Mouse (Mus musculus) frontal cortex, adult (tissue): Measurements from ENCODE around the gene Acot7.

Experiments used
- ATAC-seq: cut with Nextera tagmentation; 2 replicates; pipeline ENCODE4 v1.9.2; 2017; ENCODE audit warnings: mild to moderate bottlenecking, moderate library complexity, mixed read lengths; ENCODE audit not compliant: low TSS enrichment

Acot7 gene

DNA sequence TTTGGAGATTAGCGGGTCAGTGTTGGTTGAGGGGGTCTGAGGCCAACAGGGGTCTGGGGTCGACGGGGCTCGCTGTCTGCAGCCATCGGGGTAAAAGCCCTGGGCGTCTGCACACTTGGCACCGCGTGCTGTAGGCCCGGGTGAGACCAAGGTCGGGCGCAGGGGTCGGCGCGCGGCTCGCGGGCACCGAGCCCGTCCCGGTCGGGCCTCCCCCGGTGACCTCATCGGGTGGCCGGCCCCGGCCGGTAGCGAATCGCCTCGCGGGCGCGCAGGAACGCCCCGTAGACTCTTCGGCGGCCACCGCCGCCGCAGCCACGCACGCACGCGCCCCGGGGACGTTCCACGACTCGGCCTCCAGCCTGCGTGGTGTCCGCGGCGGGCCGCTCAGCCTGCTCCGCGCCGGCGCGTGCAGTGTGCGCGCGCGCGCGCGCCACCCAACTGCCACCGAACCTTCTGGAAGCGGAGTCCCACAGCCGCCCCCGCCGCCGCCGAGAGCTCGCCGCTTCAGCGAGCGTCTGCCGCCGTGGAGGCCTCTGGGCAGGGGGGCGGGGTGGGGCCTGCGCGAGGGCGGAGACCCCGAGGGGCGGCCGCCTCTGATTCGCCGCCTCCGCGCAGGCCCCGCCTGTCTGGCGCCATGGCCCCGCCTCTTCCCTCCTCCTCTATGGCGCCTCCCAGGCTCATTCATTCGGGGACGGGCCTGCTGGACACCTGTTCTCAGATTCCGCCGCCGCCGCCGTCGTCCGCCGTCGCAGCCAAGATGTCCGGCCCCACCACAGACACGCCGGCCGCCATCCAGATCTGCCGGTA, at the start of gene Acot7:
Gene Acot7 (plus strand): TSS at position 598 of the 807 bp plus-strand sequence.
- peak; percentile 80 for ATAC-seq

DNA sequence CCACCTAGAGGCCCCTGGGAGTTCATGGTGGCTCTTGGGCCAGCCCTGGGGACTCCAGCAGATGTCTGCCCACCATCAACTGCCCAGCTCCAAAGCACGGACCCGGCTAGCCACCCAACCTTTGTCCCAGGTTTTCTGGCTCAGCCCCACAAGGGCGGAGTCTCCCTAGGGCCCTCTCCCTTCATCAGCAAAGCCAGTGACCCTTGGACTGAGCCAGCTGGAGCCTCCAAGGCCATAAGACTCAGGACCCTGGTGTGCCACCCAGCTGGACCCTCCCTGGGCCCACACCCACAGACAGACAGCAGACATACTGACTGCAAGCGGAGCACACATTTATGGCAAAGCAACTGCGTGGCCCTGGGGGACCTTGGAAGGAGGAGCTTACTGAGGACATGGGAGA, 49.1 kb upstream of the Acot7 start:
- no peak for ATAC-seq

DNA sequence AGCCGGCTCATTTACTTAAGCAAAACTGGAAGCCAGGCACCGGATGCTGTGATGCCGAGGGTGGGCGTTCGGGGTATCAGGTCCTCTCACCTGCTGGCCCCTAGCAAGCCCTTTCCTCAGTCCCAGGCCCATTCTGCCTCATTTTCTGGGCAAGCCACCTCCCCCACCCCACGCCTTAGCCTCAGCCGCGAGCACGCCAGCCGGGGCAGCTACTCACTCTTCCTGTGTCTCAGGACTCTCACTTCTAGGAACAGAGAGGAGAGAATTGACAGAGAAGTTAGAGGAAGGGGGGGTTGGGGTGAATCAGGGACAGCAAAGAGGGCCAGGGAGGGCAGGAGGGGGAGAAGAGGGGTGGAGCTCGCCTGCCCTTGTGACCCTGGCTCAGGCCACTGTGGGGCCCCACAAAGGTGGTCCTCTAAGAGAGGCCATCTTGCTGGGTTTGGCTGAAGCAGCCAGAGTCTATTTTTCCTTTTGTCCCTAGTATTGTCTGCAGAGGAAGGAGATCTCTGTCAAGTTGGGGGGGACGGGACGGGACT, 48.5 kb upstream of the Acot7 start:
- no peak for ATAC-seq

DNA sequence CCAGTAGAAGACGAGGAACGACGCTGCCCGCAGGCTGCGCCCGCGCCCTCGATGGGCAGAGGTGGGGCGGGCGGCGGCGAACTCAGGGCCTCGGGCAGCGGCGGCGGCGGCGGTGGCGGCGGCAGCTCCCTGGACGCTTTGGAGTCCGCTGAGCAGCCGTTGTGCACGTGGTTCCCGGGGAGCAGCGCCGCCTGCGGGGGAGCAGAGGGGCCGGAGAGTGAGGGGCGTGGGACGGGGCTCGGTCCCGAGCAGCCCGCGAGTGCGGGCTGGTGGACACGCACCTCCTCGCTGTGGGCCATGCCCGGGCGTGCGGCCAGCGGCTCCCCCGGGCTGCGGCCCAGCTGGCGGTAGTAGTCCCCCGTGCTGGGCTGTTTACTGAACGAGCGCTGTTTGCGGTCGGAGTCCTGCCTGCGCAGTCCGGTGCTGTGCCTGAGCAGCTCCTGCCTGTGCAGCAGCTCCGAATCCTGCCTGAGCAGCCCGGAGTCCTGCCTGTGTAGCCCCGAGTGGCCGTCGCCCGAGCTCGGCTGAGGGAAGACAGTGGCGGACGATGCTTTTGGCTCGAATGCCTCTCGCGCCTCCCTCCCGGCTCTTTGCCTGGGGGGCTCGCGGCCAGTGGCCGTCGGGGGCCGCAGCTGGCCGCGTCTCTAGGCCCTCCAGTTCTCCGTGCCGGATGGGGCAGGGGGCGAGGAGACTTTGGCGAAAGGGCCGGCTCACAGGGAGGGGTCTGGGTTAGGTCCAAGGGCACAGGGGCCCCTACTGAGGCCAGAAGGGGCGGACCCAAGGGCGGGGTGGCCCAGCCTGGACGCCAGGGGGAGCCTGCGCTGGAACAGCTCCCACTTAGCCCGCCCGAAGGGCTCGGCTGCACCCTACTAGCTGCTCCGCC, 46.9 kb upstream of the Acot7 start:
- peak; percentile 35; the same call in 1 of the 2 replicates for ATAC-seq

DNA sequence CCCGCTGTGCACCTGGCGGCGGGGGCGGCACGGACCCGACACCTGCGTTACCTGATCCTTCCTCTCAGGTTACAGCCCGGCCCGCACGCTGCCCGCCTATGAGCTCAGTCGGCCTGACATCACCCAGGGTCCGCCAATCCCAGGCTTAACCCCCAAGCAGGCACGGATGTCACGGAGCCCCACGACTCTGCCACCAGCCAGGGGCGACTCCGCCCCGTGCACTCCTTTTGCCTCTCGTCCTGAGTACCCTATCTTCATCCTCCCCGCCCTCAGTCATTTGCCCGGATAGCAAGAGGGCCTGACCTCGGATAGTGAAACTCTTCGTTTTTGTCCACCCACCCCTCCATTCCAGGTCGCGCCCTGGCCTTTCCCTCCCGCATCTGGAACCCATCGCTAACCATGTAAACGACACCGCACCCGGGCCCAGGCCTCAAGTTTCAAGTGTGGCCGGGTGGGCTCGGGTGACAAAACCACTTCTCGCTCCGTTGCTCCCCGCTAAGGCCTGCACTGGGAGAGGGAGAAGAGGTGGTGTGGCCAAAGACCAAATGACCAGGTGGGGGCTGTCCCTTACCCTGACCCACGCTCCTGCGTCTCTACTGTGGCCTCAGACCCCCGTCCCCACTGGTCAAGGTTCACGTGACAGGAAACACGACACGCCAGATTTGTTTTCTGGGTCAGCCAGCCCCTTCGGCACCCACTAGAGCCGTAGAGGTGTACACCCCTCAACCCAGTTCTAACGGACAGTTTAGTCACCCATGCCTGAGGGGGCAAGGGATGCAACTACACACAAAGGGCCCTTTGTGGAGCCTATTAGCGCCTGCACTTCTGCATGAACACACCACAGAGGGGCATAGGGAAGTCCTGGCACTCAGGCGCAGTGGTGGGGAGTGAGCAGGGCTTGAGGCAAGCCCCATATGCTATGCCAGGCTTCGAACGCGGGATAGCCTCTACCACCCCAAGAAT, 45.8 kb upstream of the Acot7 start:
- no peak for ATAC-seq

DNA sequence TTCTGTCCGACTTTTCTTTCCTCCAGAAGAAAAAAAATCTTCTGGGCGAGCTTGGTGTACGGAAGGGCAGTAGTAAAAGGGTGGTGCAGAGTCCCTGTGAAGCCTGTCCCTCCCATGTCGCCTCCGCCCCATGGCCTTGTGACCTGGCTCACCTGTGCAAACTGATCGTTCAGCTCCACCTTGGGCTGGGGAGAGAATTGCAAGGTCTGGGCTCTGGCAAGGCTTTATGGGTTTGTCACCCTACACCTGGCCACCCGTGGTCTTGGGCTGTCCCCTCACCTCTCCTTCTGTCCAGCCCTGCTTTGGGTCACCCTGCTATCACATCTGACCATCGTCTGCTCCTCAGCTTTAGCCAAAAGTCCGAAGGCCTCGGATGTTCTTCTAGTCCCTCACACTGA, 45.2 kb upstream of the Acot7 start:
- no peak for ATAC-seq

DNA sequence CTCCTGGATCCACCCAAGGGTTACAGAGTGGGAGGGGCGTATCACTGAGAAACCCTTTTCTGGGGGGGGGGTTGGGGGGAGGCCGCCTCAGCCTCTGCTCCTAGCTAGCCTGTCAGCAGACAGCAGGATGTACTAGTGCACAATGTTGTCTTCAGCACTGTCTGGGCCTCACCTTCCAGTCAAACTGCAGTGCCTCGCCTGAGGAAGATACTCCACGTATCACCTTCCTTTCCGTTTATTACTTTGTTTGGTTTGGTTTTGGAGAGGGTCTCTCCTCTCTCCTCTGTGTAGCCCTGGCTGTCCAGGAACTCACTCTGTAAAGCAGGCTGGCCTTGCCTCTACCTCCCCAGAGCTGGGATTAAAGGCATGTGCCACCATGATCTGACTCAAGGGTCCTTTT, 44.7 kb upstream of the Acot7 start:
- ATAC-seq, result no peak

DNA sequence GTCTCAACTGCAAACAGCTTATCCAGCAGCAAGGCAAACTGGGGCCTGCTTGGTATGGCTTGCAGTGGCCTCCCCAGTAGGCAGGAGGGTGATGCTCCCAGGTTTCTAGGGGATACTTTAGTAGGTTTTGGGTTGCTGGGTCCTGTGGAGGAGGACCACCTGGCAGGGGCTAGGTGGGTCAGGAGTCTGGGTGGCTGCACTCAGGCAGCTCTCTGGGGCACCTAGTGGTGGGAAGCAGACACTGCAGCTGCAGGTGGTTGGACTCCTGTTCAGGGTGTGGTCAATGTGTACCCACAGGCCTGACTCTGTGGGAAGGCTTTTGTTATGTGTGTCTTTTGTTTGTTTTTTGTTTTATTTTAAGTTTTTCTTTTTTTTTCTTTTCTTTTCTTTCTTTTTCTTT, 43.4 kb upstream of the Acot7 start:
- ATAC-seq, result no peak

DNA sequence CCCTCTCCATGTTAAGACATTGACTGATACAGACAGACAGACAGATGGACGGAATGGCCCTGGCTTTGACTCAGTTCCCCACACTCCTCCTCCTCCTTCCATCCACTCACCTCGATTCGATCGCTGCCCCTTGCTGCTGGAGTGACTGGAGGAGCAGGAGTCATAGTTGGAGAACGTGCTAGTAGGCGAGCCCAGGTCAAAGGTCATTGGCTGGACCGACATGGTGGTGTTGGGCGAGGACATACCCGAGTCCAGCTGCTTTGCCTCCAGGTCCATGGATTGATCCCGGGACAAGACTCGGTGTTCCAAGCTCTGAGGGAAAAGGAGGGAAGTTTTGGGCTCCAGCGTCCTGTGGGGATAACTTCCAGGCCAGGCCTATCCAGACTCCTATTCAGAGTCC, 42.6 kb upstream of the Acot7 start:
- no peak for ATAC-seq

DNA sequence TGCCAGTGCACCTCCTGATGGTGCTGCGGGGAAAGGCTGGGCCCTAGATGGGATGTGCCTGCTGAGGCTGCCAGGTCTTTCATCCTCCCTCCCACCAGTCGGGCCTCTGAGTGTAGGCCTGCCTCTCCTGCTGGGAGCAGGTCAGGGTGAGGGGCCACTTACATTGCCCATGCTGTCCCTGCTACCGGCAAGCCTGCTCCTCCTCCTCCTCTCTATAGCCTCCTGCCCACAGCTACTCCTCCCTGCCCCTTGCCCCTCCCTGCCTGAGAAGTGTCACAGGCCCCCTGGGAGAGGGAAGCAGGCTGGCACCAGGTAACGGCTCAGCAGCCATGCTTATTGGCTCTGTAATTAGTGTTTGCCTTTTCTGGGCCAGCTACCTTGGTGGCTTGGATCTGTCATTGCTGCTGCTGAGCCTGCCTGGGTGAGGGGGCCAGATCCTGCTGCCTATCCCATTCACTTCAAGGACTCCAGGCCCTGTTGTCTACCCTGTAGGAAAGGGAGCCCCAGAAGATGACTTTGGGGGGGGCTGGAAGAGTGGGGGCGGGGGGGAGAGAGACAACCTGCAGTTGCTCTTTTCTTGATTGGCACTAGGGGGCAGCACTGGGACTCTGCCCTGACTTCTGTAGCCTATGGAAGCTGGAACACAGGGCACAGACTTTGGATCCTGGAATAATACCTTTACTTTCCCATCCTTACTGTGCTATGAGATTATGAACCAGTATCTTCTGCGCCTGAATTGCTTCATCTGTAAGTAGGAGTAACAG, 41.6 kb upstream of the Acot7 start:
- ATAC-seq, result no peak

DNA sequence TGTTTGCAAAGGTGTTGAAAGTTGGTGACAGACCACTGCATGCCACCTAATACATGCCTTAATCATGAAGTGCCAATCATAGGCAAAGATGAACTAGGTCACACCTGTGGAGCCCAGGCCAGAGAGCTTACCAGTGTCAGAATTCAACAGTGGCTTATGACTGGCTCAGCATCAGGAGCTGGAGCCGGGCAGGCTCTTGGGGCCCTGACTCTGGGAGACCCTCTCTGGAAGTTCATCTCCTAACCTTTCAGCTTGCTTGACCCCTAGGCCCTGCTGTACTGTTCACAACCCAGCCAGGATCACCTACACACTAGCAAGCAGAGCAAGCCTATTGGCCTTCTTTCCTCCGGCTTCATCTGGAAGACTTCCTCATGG, 41.1 kb upstream of the Acot7 start:
- ATAC-seq, result no peak

DNA sequence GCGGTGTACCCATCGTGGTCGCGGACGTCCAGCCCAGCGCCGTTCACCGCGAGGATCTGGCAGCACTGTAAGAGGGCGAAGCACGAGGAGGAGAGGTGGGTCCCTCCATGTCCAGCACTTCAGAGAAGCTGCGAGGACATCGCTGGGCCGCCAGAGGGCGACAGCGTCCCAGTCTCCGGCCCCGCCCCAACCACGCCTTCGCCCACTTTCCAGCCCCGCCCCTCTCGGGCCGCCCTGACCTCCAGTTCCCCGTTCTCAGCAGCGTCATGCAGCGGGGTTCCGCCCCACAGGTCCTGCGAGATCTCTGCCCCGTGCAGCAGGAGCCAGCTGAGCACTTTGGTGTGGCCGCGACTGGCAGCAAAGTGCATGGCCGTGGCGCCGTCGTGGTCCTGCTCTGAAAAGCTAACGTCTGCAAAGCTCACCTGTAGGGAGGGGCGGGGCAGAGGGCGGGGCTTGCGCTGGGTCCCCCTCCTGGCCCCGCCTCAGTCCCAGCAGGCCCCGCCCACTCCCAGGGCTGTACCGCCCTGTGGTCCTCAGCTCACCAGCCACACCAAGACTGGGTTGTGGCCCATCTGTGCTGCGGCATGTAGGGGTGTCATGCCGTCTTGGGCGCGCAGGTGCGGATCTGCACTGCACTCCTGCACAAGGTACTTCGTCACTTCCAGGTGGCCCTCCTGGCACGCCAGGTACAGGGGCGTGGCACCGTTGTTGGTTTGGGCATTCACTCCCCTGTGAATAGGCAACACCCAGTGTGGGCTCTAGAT, 39.3 kb upstream of the Acot7 start:
- peak; percentile 32 for ATAC-seq

DNA sequence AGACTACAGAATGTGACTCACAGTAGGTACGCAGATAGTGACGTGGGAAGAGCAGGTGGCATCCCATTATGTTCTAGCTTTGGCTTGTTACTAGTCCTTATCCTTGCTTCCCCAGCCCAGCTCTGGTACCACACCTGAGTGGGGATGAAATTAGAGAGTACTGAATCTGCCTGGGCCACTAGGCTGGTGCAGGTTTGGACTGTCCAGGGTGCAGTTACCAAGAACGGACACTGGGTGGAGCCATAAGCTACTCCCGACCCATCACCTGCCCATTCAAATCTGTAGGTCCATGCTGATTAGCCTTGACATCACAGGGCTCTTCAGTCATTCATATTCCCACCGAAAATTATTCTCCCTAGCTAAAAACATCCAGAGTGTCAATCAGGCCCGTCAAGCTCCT, 37.5 kb upstream of the Acot7 start:
- ATAC-seq, result peak; percentile 18; the same call in 1 of the 2 replicates

DNA sequence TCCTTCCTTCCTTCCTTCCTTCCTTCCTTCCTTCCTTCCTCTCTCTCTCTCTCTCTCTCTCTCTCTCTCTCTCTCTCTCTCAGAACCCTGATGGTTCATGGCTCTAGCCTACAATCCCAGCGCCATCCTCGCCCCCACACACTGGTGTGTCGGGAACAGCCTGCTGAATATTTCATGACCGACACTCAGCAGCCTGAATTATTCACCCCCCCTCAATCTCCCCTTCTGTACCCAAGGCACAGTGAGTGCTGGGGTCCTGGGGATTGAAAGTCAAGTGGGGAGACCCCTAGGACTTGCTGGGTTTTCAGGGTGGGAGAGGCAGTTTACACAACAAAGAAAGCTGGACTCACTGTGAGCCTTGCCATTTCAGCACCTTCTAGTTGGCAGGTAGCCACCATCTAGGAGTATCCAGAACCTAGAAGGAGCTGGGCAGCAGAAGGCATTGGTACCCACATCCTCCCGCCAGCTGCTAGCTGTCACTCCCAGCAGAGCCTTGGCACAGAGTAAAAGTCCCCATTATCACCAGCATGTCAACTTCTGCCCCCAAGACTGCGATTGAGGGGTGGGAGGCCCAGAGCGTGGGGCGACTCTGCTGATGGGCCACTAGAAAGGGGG, 36.3 kb upstream of the Acot7 start:
- ATAC-seq, result peak; percentile 78; the same call in 1 of the 2 replicates

DNA sequence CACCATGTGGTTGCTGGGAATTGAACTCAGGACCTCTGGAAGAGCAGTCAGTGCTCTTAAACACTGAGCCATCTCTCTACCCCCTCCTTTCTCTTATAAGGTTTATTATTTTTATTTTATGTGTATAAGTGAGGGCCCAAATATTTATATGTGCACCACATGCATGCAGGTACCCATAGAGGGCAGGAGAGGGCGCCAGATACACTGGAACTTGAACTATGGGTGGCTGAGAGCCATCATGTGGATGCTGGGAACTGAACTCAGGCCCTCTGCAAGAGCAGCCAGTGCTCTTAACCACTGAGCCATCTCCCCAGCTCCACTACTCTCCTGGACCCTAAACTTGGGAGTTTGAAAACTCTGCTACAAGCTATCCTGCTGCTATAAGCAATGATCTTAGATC, 34.3 kb upstream of the Acot7 start:
- ATAC-seq, result no peak

DNA sequence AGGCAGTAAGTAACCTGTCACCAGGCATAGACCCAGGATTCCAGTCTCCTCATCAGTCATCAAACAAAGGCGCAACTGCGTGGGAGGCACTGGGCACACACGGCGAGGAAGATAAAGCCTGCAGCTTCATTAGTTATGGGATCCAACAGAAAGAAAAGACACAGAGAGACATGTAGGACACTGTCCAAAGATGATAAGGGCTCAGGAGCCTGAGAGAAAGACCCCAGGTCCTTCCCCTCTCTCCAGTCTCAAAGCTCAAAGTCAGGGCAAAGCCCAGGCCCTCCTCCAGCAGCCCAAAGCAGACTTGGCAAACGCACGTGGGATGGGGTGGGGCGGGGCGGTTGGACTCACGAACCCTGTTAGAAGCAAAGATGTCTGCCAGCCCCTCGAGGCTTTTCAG, 32.5 kb upstream of the Acot7 start:
- no peak for ATAC-seq

DNA sequence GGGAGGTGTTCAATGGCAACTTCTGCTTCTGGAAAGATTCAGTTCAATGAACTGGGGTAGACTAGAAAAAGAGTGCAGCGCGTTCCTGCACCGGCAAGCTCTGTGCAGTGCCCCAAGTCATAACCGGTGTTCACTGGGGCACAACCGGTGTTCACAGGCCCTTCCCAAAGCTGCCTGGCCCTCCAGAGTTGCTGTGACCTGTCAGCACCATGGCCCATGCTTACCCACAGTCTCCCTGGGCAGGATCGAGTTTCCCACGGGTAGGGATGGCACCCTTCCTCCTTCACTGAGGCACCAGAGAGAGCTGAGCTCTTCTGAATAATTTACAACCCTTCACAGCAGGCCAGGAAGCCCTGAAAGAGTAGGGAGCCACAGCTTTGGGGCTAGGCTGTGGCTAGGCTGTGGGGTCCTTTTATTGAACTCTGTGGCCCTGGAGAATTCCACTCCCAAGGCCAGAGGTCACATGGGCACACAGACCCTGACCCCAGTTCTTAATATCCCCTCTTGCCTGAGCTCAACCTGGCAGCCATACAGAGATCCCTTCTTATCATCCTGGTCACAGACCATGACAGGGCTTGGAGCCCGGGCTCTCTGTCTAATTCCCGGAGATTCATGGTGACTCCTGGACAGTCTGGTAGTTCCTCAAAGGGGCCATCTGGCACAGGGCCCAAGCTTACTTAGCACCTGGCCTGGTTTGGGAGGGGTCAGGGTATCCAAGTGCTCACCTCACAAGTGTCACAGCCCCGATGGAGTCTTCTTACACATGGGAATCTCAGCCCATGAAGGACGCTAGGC, 31.7 kb upstream of the Acot7 start:
- ATAC-seq, result no peak

DNA sequence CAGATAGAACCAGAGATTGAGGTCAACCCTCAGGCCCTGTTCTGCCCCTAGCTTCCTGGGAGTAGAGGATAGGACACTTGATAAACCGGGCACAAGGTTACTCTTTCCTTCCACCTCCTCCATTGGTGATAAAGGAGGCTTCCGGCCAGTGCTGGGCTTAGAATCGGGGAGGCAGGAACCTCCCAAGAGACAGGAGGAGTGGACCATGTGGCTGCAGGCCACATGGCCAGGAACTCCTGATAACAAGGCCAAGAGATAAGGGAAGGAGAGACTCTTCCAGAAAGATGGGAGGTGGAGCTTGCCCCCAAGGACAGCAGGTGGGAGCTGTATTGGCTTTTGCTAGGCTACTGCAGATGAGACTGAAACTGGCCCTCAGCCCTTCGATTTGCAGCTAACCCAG, 27.4 kb upstream of the Acot7 start:
- no peak for ATAC-seq

DNA sequence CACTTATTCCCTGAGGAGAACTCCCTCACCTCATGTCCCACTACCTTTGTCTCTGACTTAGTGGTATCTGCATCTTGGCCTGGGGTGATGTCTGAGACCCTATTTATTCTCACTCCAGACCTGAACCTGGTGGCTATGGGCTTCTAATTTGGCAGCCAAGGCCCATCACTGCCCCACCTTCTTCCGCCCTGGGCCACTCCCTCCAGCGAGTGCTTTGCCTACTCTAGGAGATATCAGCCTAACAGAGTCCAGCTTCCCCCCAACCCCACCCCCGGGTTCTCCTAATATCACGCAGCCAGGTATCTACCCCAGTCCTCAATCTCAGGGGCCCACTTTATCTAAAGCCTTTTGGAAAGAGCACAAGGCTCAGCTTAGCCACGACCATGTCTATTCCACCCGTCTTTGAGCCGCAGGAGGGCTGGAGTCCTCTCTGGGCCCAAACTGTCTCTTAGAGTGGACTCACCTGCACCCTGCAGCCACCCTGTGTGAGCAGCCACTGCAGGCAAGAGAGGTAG, 26.4 kb upstream of the Acot7 start:
- no peak for ATAC-seq
